14 mouse cellular contexts compared by ENCODE assay signal in genomic region chr6:32327173-32327572, GRCm38 (mm10).
A peak's percentile ranks its signal among the peaks of the same experiment; 100 is the strongest.
DNase-seq lines count a peak whose midpoint lies in the region; ATAC-seq and TF ChIP-seq lines count a peak whose summit lies in the region.
"Had no signal": no experiment of that assay in that cellular context is flagged by ENCODE, and none has a peak within 500 bp of the region (broad histone marks: within the 10 kb centered on the region; RNA-seq: fewer than 3 reads in every experiment).

No protein-coding gene starts in this region.

- H3K36me3 ChIP-seq in hindbrain, postnatal 0 days (ENCODE audit: insufficient read depth, low read length): no peaks in the 10 kb centered on the region
- H3K36me3 ChIP-seq in hindbrain, embryonic 11.5 days (ENCODE audit: control insufficient read depth, insufficient read depth, low read length): no peaks in the 10 kb centered on the region
- no peaks in the 10 kb centered on the region for H3K36me3 ChIP-seq in midbrain, embryonic 14.5 days (ENCODE audit: control insufficient read depth, insufficient read depth, low read length)
- no peaks in the 10 kb centered on the region for H3K36me3 ChIP-seq in midbrain, embryonic 13.5 days
- no peaks in the 10 kb centered on the region for H3K36me3 ChIP-seq in forebrain, postnatal 0 days (ENCODE audit: insufficient read depth)
- H3K36me3 ChIP-seq in liver, embryonic 11.5 days (ENCODE audit: control insufficient read depth, insufficient read depth, low read length): no peaks in the 10 kb centered on the region
- H3K36me3 ChIP-seq: neural tube, embryonic 13.5 days had no signal

- peaks cover 6% of the 10 kb centered on the region; the same call in 1 of the 2 replicates for H3K4me1 ChIP-seq in hindbrain, postnatal 0 days (ENCODE audit: insufficient read depth, low read length)
- no peaks in the 10 kb centered on the region for H3K4me1 ChIP-seq in hindbrain, embryonic 11.5 days (replicated peaks; ENCODE audit: control insufficient read depth, insufficient read depth, low read length)
- H3K4me1 ChIP-seq in midbrain, embryonic 14.5 days (ENCODE audit: control insufficient read depth, insufficient read depth, low read length): peaks cover 15% of the 10 kb centered on the region
- peaks cover 42% of the 10 kb centered on the region for H3K4me1 ChIP-seq in midbrain, embryonic 13.5 days (replicated peaks)
- H3K4me1 ChIP-seq in forebrain, postnatal 0 days (ENCODE audit: insufficient read depth): peaks cover 6% of the 10 kb centered on the region
- no peaks in the 10 kb centered on the region for H3K4me1 ChIP-seq in liver, embryonic 11.5 days (replicated peaks; ENCODE audit: control insufficient read depth, insufficient read depth, low read length)

- ATAC-seq in hindbrain, postnatal 0 days: peak; percentile 66
- no peak for ATAC-seq in hindbrain, embryonic 11.5 days (ENCODE audit: low FRiP score)
- no peak for ATAC-seq in midbrain, embryonic 14.5 days (ENCODE audit: low FRiP score, low TSS enrichment)
- no peak; the same call in 1 of the 2 replicates for ATAC-seq in midbrain, embryonic 13.5 days
- ATAC-seq in forebrain, postnatal 0 days: 0 out of 2 replicates have a peak, but pooled peaks have one; percentile 32
- ATAC-seq in liver, embryonic 11.5 days (replicated peaks; ENCODE audit: low FRiP score): no peak
- ATAC-seq: intestine, postnatal 0 days had no signal

- no peak overlapping the region for H3K4me3 ChIP-seq in hindbrain, postnatal 0 days (ENCODE audit: low read length)
- H3K4me3 ChIP-seq in hindbrain, embryonic 11.5 days (ENCODE audit: low read depth, low read length): no peak overlapping the region
- no peak overlapping the region for H3K4me3 ChIP-seq in midbrain, embryonic 14.5 days (replicated peaks; ENCODE audit: low read depth, low read length)
- H3K4me3 ChIP-seq in midbrain, embryonic 13.5 days (replicated peaks): no peak overlapping the region
- H3K4me3 ChIP-seq in forebrain, postnatal 0 days (ENCODE audit: low read depth, low read length): no peak overlapping the region
- no peak overlapping the region for H3K4me3 ChIP-seq in liver, embryonic 11.5 days (ENCODE audit: low read depth, low read length)
- H3K4me3 ChIP-seq: gastrocnemius, adult 2 months; neural tube, embryonic 13.5 days had no signal

- no peaks in the 10 kb centered on the region for H3K9me3 ChIP-seq in hindbrain, postnatal 0 days (ENCODE audit: low read length)
- no peaks in the 10 kb centered on the region for H3K9me3 ChIP-seq in hindbrain, embryonic 11.5 days (ENCODE audit: control insufficient read depth, low read length)
- no peaks in the 10 kb centered on the region for H3K9me3 ChIP-seq in midbrain, embryonic 14.5 days (ENCODE audit: control insufficient read depth, low read length)
- H3K9me3 ChIP-seq in midbrain, embryonic 13.5 days: no peaks in the 10 kb centered on the region
- no peaks in the 10 kb centered on the region for H3K9me3 ChIP-seq in forebrain, postnatal 0 days (ENCODE audit: low read length)
- no peaks in the 10 kb centered on the region for H3K9me3 ChIP-seq in liver, embryonic 11.5 days (ENCODE audit: control insufficient read depth, low read length)
- H3K9me3 ChIP-seq: neural tube, embryonic 13.5 days had no signal

- WGBS in hindbrain, postnatal 0 days: 23% methylated on average over 5 of the region's 5 CpGs
- WGBS in hindbrain, embryonic 11.5 days: 39% methylated on average over 5 of the region's 5 CpGs
- WGBS in midbrain, embryonic 14.5 days: 37% methylated on average over 5 of the region's 5 CpGs
- WGBS in midbrain, embryonic 13.5 days: 40% methylated on average over 5 of the region's 5 CpGs
- WGBS in forebrain, postnatal 0 days: 29% methylated on average over 5 of the region's 5 CpGs
- WGBS in liver, embryonic 11.5 days: 33% methylated on average over 5 of the region's 5 CpGs

- DNase-seq in hindbrain, postnatal 0 days (ENCODE audit: low spot score): peak; percentile 66
- DNase-seq in hindbrain, embryonic 11.5 days (ENCODE audit: low spot score): no peak
- peak; percentile 27 for DNase-seq in midbrain, embryonic 14.5 days
- peak; percentile 49 for DNase-seq in embryo, embryonic 10.5 days (ENCODE audit: low spot score)
- DNase-seq in forebrain, postnatal 0 days: peak; percentile 24
- DNase-seq in frontal cortex, postnatal 10 days (ENCODE audit: low spot score in 2 of 2): no peak
- DNase-seq in liver, embryonic 11.5 days (ENCODE audit: low spot score): no peak
- DNase-seq: gastrocnemius, adult 2 months; heart, postnatal 10 days; liver had no signal

- no peaks in the 10 kb centered on the region for H3K27me3 ChIP-seq in hindbrain, postnatal 0 days (ENCODE audit: insufficient read depth, low read length)
- no peaks in the 10 kb centered on the region for H3K27me3 ChIP-seq in hindbrain, embryonic 11.5 days (ENCODE audit: control insufficient read depth, insufficient read depth, low read length)
- H3K27me3 ChIP-seq in midbrain, embryonic 14.5 days (ENCODE audit: control insufficient read depth, insufficient read depth, low read length): no peaks in the 10 kb centered on the region
- H3K27me3 ChIP-seq in midbrain, embryonic 13.5 days: peaks cover 4% of the 10 kb centered on the region; the same call in 1 of the 2 replicates
- H3K27me3 ChIP-seq in forebrain, postnatal 0 days (ENCODE audit: insufficient read depth, low read length): no peaks in the 10 kb centered on the region
- no peaks in the 10 kb centered on the region for H3K27me3 ChIP-seq in liver, embryonic 11.5 days (replicated peaks; ENCODE audit: control insufficient read depth, insufficient read depth, low read length)
- H3K27me3 ChIP-seq: neural tube, embryonic 13.5 days had no signal

- H3K9ac ChIP-seq in hindbrain, postnatal 0 days (replicated peaks; ENCODE audit: low read length): no peak overlapping the region
- no peak overlapping the region for H3K9ac ChIP-seq in hindbrain, embryonic 11.5 days (ENCODE audit: low read depth, low read length)
- H3K9ac ChIP-seq in midbrain, embryonic 14.5 days (replicated peaks; ENCODE audit: low read length): no peak overlapping the region
- no peak overlapping the region for H3K9ac ChIP-seq in midbrain, embryonic 13.5 days (replicated peaks)
- no peak overlapping the region for H3K9ac ChIP-seq in forebrain, postnatal 0 days
- H3K9ac ChIP-seq in liver, embryonic 11.5 days (ENCODE audit: low read depth, low read length): no peak overlapping the region

- no peak overlapping the region for H3K27ac ChIP-seq in hindbrain, postnatal 0 days
- no peak overlapping the region for H3K27ac ChIP-seq in hindbrain, embryonic 11.5 days (ENCODE audit: low read depth, low read length)
- no peak overlapping the region for H3K27ac ChIP-seq in midbrain, embryonic 14.5 days (replicated peaks; ENCODE audit: low read depth, low read length)
- no peak overlapping the region for H3K27ac ChIP-seq in midbrain, embryonic 13.5 days
- H3K27ac ChIP-seq in forebrain, postnatal 0 days (ENCODE audit: low read depth, low read length): no peak overlapping the region
- H3K27ac ChIP-seq in liver, embryonic 11.5 days (ENCODE audit: low read depth, low read length): no peak overlapping the region
- H3K27ac ChIP-seq: gastrocnemius, adult 2 months; neural tube, embryonic 13.5 days; stomach, postnatal 0 days had no signal

- TF ChIP-seq CTCF in hindbrain, postnatal 0 days (IDR thresholded peaks at IDR 0.05; ENCODE audit: low read depth): no peak
- TF ChIP-seq CTCF in forebrain, postnatal 0 days (IDR thresholded peaks at IDR 0.05; ENCODE audit: low read depth): no peak

- H3K4me2 ChIP-seq in hindbrain, postnatal 0 days (ENCODE audit: low read depth, low read length): no peak overlapping the region
- H3K4me2 ChIP-seq in hindbrain, embryonic 11.5 days (replicated peaks; ENCODE audit: low read depth, low read length): no peak overlapping the region
- H3K4me2 ChIP-seq in midbrain, embryonic 14.5 days (ENCODE audit: low read length): no peak overlapping the region
- H3K4me2 ChIP-seq in midbrain, embryonic 13.5 days (replicated peaks): no peak overlapping the region
- no peak overlapping the region for H3K4me2 ChIP-seq in forebrain, postnatal 0 days (ENCODE audit: low read depth)
- no peak overlapping the region for H3K4me2 ChIP-seq in liver, embryonic 11.5 days

Comparison
In these comparisons a context has a peak if more than half of its experiments do, and no peak if none do; other contexts are left out.
1. ATAC-seq: peak in hindbrain, postnatal 0 days (single experiment) and forebrain, postnatal 0 days (single experiment); none in hindbrain, embryonic 11.5 days (single experiment), midbrain, embryonic 14.5 days (single experiment), midbrain, embryonic 13.5 days (single experiment) and liver, embryonic 11.5 days (single experiment).
2. DNase-seq: peak in hindbrain, postnatal 0 days (single experiment), midbrain, embryonic 14.5 days (single experiment), embryo, embryonic 10.5 days (single experiment) and forebrain, postnatal 0 days (single experiment); none in hindbrain, embryonic 11.5 days (single experiment), frontal cortex, postnatal 10 days (0 of 2) and liver, embryonic 11.5 days (single experiment).